Mouse (Mus musculus) small intestine, adult 2 months (tissue): Measurements from ENCODE around the gene Rps26.

Experiments
- CTCF ChIP-seq: fragments of 200-500 bp; IDR thresholded peaks from 2 replicates; pipeline ENCODE4 v1.5.1; 2012; ENCODE audit warnings: low read depth, mild to moderate bottlenecking, control low read depth, inconsistent platforms, low read length, moderate library complexity, mixed read lengths; ENCODE audit not compliant: insufficient replicate concordance, insufficient read length; ENCODE audit errors: extremely low read depth
- POLR2A ChIP-seq: fragments of 200-500 bp; IDR thresholded peaks from 2 replicates; pipeline ENCODE4 v1.6.1; 2012; ENCODE audit warnings: low read depth, mild to moderate bottlenecking, control low read depth, inconsistent platforms, low read length, moderate library complexity

DNA sequence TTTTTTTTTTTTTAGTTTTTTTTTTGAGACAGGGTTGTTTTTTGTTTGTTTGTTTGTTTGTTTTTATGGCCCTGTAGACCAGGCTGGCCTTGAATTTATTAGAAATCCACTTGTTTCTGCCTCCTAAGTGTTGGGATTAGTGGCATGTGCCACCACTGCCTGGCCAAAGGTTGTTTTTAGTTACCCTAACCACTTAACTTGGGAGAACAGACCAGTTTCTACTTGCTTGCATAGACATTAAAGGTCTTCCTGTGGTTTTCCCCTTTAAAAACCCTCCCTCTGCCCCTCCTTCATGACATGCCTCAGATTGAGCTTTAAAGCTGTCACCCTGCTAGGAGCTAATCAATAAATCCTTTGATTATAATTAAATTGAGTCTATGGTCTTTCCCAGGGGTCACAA is 6.3 kb downstream of the Rps26 start:
- TF ChIP-seq CTCF (no peak), POLR2A (no peak)
